Mouse (Mus musculus) heart, postnatal 0 days (tissue): ENCODE measurements around the gene Plppr1. TPM values are rescaled to one million over a fixed set of nuclear protein-coding genes. Genes with fewer than 3 reads are reported as not detected.
A peak's percentile ranks its signal among the peaks of the same experiment; 100 is the strongest.

Source experiments
- ATAC-seq: fragments of 200-750 bp; cut with Nextera tagmentation; 2 replicates; pipeline ENCODE4 v1.8.0; 2017; ENCODE audit warnings: low read depth, moderate number of reproducible peaks, moderate library complexity; ENCODE audit not compliant: insufficient read depth
- DNase-seq: peaks from one replicate; pipeline ENCODE4 v3.0.0-alpha.2; 2016; ENCODE audit warnings: low spot score
- H3K27ac ChIP-seq: fragments of 300-500 bp; sonication (generic); 2 replicates; pipeline ENCODE4 v1.5.1; 2014; ENCODE audit warnings: low read depth, mild to moderate bottlenecking
- H3K27me3 ChIP-seq: fragments of 300-500 bp; sonication (generic); 2 replicates; pipeline ENCODE4 v1.6.1; 2014; ENCODE audit warnings: low read length, mixed read lengths; ENCODE audit not compliant: control insufficient read depth, insufficient read depth
- H3K36me3 ChIP-seq: fragments of 300-500 bp; sonication (generic); replicated peaks from 2 replicates; pipeline ENCODE4 v1.6.1; 2014; ENCODE audit warnings: low read length, mixed read lengths; ENCODE audit not compliant: control insufficient read depth, insufficient read depth
- H3K4me1 ChIP-seq: fragments of 300-500 bp; sonication (generic); 2 replicates; pipeline ENCODE4 v1.6.1; 2014; ENCODE audit warnings: antibody characterized with exemption; ENCODE audit not compliant: control insufficient read depth, insufficient read depth
- H3K4me2 ChIP-seq: fragments of 300-500 bp; sonication (generic); 2 replicates; pipeline ENCODE4 v1.6.1; 2014; ENCODE audit warnings: low read depth, mild to moderate bottlenecking, low read length, moderate library complexity
- H3K4me3 ChIP-seq: fragments of 300-500 bp; sonication (generic); 2 replicates; pipeline ENCODE4 v1.5.1; 2014; ENCODE audit warnings: low read depth, low read length
- H3K9ac ChIP-seq: fragments of 300-500 bp; sonication (generic); replicated peaks from 2 replicates; pipeline ENCODE4 v1.6.1; 2014; ENCODE audit warnings: low read depth, low read length, mixed read lengths
- H3K9me3 ChIP-seq: fragments of 300-500 bp; sonication (generic); replicated peaks from 2 replicates; pipeline ENCODE4 v1.6.1; 2016; ENCODE audit warnings: low read length; ENCODE audit not compliant: control insufficient read depth
- CTCF ChIP-seq: IDR thresholded peaks from 2 replicates; pipeline ENCODE4 v1.5.1; 2016; ENCODE audit warnings: antibody characterized with exemption, control low read depth, low read depth
- EP300 ChIP-seq: IDR thresholded peaks from 2 replicates; pipeline ENCODE4 v1.6.1; 2016; ENCODE audit warnings: antibody characterized with exemption, low read depth
- WGBS: fragments of 180-500 bp; shearing (Covaris S2); extraction: QIAGEN DNeasy Blood & Tissue Kit; methylation state at CpG from one replicate; pipeline ENCODE4 v1.1.7; 2014; 5-methylcytosine and 5-hydroxymethylcytosine counted together
- polyA plus RNA-seq: library from polyadenylated mRNA; unstranded; fragments of >200 nt; fragmentation: Nextera tagmentation; extraction: Ambion mirVana; gene quantifications from 2 replicates; pipeline ENCODE4 v1.2.1, GENCODE M21; 2015
- total RNA-seq: library from RNA; depleted of rRNA; stranded (reverse); fragments of >200 nt; gene quantifications from 2 replicates; pipeline ENCODE4 v1.2.3, GENCODE M21; 2014; ENCODE audit warnings: low replicate concordance

The Plppr1 gene
- total and polyA plus RNA-seq, 2 experiments from 2014 or later: 3.7 to 5.2 TPM

DNA sequence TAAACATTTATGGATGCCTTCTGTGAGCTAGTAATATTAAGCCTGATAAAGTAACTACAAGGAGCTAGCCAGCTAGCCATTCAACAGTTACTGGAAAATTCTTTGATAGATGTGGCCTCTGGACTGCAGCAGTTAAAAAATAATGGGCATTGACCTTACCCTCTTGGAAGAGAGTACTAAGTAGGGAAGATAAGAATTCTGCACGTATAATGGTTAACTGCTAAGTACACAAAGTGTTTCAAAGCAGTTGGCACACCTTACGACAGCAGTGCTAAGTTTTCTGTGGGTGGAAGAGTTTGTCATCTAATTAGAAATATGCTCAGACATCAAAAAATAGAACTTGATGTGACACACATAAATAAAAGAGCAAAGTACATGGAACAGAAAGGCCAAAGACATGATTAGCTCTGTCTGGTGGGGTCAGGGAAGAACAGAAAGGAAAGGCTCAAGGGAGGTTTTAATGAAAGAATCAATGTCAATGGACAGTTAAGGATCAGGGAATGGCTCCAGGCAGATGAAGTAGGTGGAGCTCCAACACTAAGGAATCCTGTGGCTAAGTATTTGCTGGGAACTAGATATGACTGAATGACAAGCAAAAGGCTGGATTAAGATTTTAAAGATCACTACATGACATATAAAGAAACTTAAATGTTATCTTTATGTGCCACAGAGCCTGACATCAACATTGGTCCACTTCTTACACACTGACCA, 120.6 kb downstream of the Plppr1 start:
- Histone ChIP-seq H3K4me1 (no peaks in the 10 kb centered on the region), H3K36me3 (no peaks in the 10 kb centered on the region)
- 47% methylated on average over 2 of the region's 2 CpGs for WGBS

GRCm38 (mm10) chr4:49189991-49190526, 131.0 kb downstream of the Plppr1 start:
- no peak overlapping the region for H3K4me2 ChIP-seq
- H3K4me1 ChIP-seq: no peaks in the 10 kb centered on the region
- no peak overlapping the region for H3K9ac ChIP-seq
- 59% methylated on average over 3 of the region's 3 CpGs for WGBS
- ATAC-seq (no peak), DNase-seq (no peak)
- TF ChIP-seq EP300 (no peak), CTCF (no peak)
- H3K36me3 ChIP-seq: no peaks in the 10 kb centered on the region
- no peak overlapping the region for H3K4me3 ChIP-seq
- H3K27me3 ChIP-seq: no peaks in the 10 kb centered on the region
- H3K27ac ChIP-seq: no peak overlapping the region
- H3K9me3 ChIP-seq: no peaks in the 10 kb centered on the region

More for the DNA sequence above, 120.6 kb downstream of the Plppr1 start:
- Histone ChIP-seq H3K27ac (no peak overlapping the region), H3K9me3 (no peaks in the 10 kb centered on the region), H3K27me3 (no peaks in the 10 kb centered on the region), H3K9ac (no peak overlapping the region), H3K4me2 (no peak overlapping the region), H3K4me3 (no peak overlapping the region)
- DNase-seq (no peak), ATAC-seq (no peak)
- no peak for TF ChIP-seq CTCF
- no peak for TF ChIP-seq EP300

GRCm38 (mm10) chr4:49197125-49197747, 138.2 kb downstream of the Plppr1 start:
- H3K9ac ChIP-seq: no peak overlapping the region
- no peak overlapping the region for H3K27ac ChIP-seq
- no peaks in the 10 kb centered on the region for H3K27me3 ChIP-seq
- TF ChIP-seq CTCF (no peak), EP300 (no peak)
- WGBS: 23% methylated on average over 8 of the region's 8 CpGs
- DNase-seq (peak; percentile 40), ATAC-seq (peak; percentile 68; the same call in 1 of the 2 replicates)
- H3K4me2 ChIP-seq: peak overlapping the region; percentile 18; the same call in 1 of the 2 replicates
- no peaks in the 10 kb centered on the region for H3K36me3 ChIP-seq
- H3K4me1 ChIP-seq: peaks cover 9% of the 10 kb centered on the region
- H3K4me3 ChIP-seq: no peak overlapping the region
- no peaks in the 10 kb centered on the region for H3K9me3 ChIP-seq

GRCm38 (mm10) chr4:49210457-49210856, 151.4 kb downstream of the Plppr1 start:
- ATAC-seq (no peak), DNase-seq (no peak)
- Histone ChIP-seq H3K27ac (no peak overlapping the region), H3K9ac (no peak overlapping the region), H3K36me3 (no peaks in the 10 kb centered on the region), H3K9me3 (no peaks in the 10 kb centered on the region), H3K4me2 (no peak overlapping the region), H3K4me3 (no peak overlapping the region), H3K27me3 (0 out of 2 replicates have a peak, but pooled peaks cover 2% of the 10 kb centered on the region), H3K4me1 (no peaks in the 10 kb centered on the region)
- 90% methylated on average over 1 of the region's 1 CpGs for WGBS
- TF ChIP-seq CTCF (no peak), EP300 (no peak)

- 0 out of 2 replicates have a peak, but pooled peaks cover 2% of the 10 kb centered on the region for H3K27me3 ChIP-seq
- TF ChIP-seq EP300 (no peak), CTCF (peak; percentile 35)
- H3K36me3 ChIP-seq: no peaks in the 10 kb centered on the region
- WGBS: 58% methylated on average over 5 of the region's 5 CpGs
- no peaks in the 10 kb centered on the region for H3K9me3 ChIP-seq
- H3K4me2 ChIP-seq: no peak overlapping the region
- no peak overlapping the region for H3K9ac ChIP-seq
- no peaks in the 10 kb centered on the region for H3K4me1 ChIP-seq
- no peak overlapping the region for H3K4me3 ChIP-seq
- DNase-seq (no peak), ATAC-seq (no peak)
- H3K27ac ChIP-seq: no peak overlapping the region
These were observed 152.5 kb downstream of the Plppr1 start for GRCm38 (mm10) chr4:49211582-49211981.
